In genomic region chr12:4476291-4476831, GRCm38 (mm10) we compare ENCODE assay signal across 8 mouse cellular contexts. TPM values are rescaled to one million over a fixed set of nuclear protein-coding genes. Genes with fewer than 3 reads are reported as not detected.
DNase-seq lines count a peak whose midpoint lies in the region; ATAC-seq and TF ChIP-seq lines count a peak whose summit lies in the region.

No protein-coding gene starts in this region.

- peak overlapping the region; percentile 80 for H3K4me2 ChIP-seq in heart, postnatal 0 days (ENCODE audit: low read depth, low read length)
- H3K4me2 ChIP-seq in lung, embryonic 16.5 days (ENCODE audit: low read depth, low read length): peak overlapping the region; percentile 85

- H3K9me3 ChIP-seq in forebrain, embryonic 10.5 days: no peaks in the 10 kb centered on the region
- H3K9me3 ChIP-seq in heart, postnatal 0 days (replicated peaks; ENCODE audit: control insufficient read depth, low read length): no peaks in the 10 kb centered on the region
- H3K9me3 ChIP-seq in lung, embryonic 16.5 days (ENCODE audit: control insufficient read depth, low read length): no peaks in the 10 kb centered on the region

- DNase-seq in CD4-positive helper T cell, adult 2 months (ENCODE audit: low read depth, low spot score): peak; percentile 67
- peak; percentile 24 to 36 for DNase-seq in adrenal gland, postnatal 4 days (ENCODE audit: low spot score in 2 of 2)
- peak; percentile 63 for DNase-seq in forebrain, embryonic 10.5 days (ENCODE audit: extremely low spot score, low spot score)
- peak; percentile 26 for DNase-seq in heart, postnatal 0 days (ENCODE audit: low spot score)
- peak; percentile 39 to 68 for DNase-seq in kidney, postnatal 36 days
- peak; percentile 30 for DNase-seq in ovary, postnatal 10 days (ENCODE audit: low spot score)
- DNase-seq in thymus, postnatal 0 days (ENCODE audit: low spot score): peak; percentile 82

- no peaks in the 10 kb centered on the region for H3K36me3 ChIP-seq in forebrain, embryonic 10.5 days (replicated peaks)
- no peaks in the 10 kb centered on the region for H3K36me3 ChIP-seq in heart, postnatal 0 days (replicated peaks; ENCODE audit: control insufficient read depth, insufficient read depth, low read length)
- H3K36me3 ChIP-seq in lung, embryonic 16.5 days (ENCODE audit: control insufficient read depth, insufficient read depth, low read length): no peaks in the 10 kb centered on the region

- H3K4me3 ChIP-seq in forebrain, embryonic 10.5 days: peak overlapping the region; percentile 83
- peak overlapping the region; percentile 93 for H3K4me3 ChIP-seq in heart, postnatal 0 days (ENCODE audit: low read depth, low read length)
- H3K4me3 ChIP-seq in lung, embryonic 16.5 days (ENCODE audit: low read length): peak overlapping the region; percentile 95

- peak overlapping the region; percentile 93 for H3K27ac ChIP-seq in forebrain, embryonic 10.5 days
- H3K27ac ChIP-seq in heart, postnatal 0 days (ENCODE audit: low read depth): peak overlapping the region; percentile 98
- H3K27ac ChIP-seq in lung, embryonic 16.5 days (ENCODE audit: low read length): peak overlapping the region; percentile 92

- peaks cover 19% of the 10 kb centered on the region for H3K4me1 ChIP-seq in forebrain, embryonic 10.5 days
- peaks cover 19% of the 10 kb centered on the region for H3K4me1 ChIP-seq in heart, postnatal 0 days (ENCODE audit: control insufficient read depth, insufficient read depth)
- peaks cover 9% of the 10 kb centered on the region for H3K4me1 ChIP-seq in lung, embryonic 16.5 days (replicated peaks; ENCODE audit: control insufficient read depth, insufficient read depth, low read length)

- TF ChIP-seq EP300 in heart, postnatal 0 days (IDR thresholded peaks at IDR 0.05; ENCODE audit: low read depth): no peak

- H3K9ac ChIP-seq in heart, postnatal 0 days (replicated peaks; ENCODE audit: low read depth, low read length): peak overlapping the region; percentile 99
- peak overlapping the region; percentile 90 for H3K9ac ChIP-seq in lung, embryonic 16.5 days (ENCODE audit: low read length)

- ATAC-seq in heart, postnatal 0 days (ENCODE audit: insufficient read depth, low read depth): peak; percentile 80
- ATAC-seq in lung, embryonic 16.5 days (ENCODE audit: low read depth): peak; percentile 80

- 2% methylated on average over 64 of the region's 73 CpGs for WGBS in forebrain, embryonic 10.5 days
- under 1% methylated on average over 50 of the region's 73 CpGs for whole genome bisulfite sequencing in heart, postnatal 0 days
- 0% methylated on average over 44 of the region's 73 CpGs for WGBS in lung, embryonic 16.5 days

- no peak for TF ChIP-seq CTCF in heart, postnatal 0 days (IDR thresholded peaks at IDR 0.05; ENCODE audit: low read depth)

- H3K27me3 ChIP-seq in forebrain, embryonic 10.5 days (ENCODE audit: poor library complexity, severe bottlenecking): peaks cover 57% of the 10 kb centered on the region
- H3K27me3 ChIP-seq in heart, postnatal 0 days (ENCODE audit: control insufficient read depth, insufficient read depth, low read length): no peaks in the 10 kb centered on the region
- H3K27me3 ChIP-seq in lung, embryonic 16.5 days (ENCODE audit: control insufficient read depth, insufficient read depth, low read depth, low read length): no peaks in the 10 kb centered on the region

RNA-seq across cellular contexts. Expression of gene Ncoa1, which starts 0.6 kb away (rescaled TPM):
- total RNA-seq in adrenal gland, postnatal 4 days (2021): 10 to 100 TPM; 47.5 to 48.2 TPM
- 2.8 and 3.0 TPM in 2 replicates for polyA plus RNA-seq in forebrain, embryonic 10.5 days (2016; fragmentation: Nextera tagmentation; extraction: Ambion mirVana)
- total RNA-seq in heart, postnatal 0 days (2014; rRNA removed; ENCODE audit: low replicate concordance): 15.6 and 32.3 TPM in 2 replicates
- polyA plus RNA-seq in heart, postnatal 0 days (2015; fragmentation: Nextera tagmentation; extraction: Ambion mirVana): 7.3 and 7.8 TPM in 2 replicates
- polyA plus RNA-seq in lung, embryonic 16.5 days (2015; fragmentation: Nextera tagmentation; extraction: Ambion mirVana): 7.1 and 8.7 TPM in 2 replicates
- polyA plus RNA-seq in thymus, postnatal 0 days (2015; fragmentation: Nextera tagmentation; extraction: Ambion mirVana): 5.9 and 7.6 TPM in 2 replicates

Comparison
In these comparisons a context has a peak if more than half of its experiments do, and no peak if none do; other contexts are left out.
1. Peak in every context shown above with its lines: DNase-seq, ATAC-seq, H3K4me3 ChIP-seq and H3K27ac ChIP-seq.
2. DNase-seq: peak in every context shown above with its lines; median percentile 82 in thymus, postnatal 0 days; 67 in CD4-positive helper T cell, adult 2 months; 63 in forebrain, embryonic 10.5 days; 54 in kidney, postnatal 36 days; 30 in adrenal gland, postnatal 4 days; 30 in ovary, postnatal 10 days; 26 in heart, postnatal 0 days.